Mouse (Mus musculus): ENCODE results near the gene Add1.

Add1 gene

DNA sequence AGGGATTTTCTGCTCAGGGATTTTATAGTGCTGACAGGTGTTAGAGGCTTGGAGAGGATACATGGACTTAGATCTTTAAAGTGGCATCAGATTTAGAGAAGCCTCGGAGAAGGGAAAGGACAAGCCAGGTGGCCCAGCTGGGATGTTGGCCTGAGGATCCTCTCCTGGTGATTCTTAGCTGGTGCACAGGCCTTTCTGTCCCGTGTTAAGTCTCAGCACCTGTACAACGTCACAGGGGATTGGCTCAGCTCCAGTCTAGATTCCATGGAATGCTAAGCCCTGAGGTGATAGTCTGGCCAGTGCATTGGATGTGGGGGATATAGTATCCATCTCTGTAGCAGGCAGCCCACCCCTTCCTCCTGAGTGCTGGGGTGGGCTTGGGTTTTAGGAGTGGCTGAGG lies 34.8 kb downstream of the Add1 start:
- in situ Hi-C loops (cut with MboI), result no loop called here

GRCm38 (mm10) chr5:34609966-34610365 lies 36.5 kb downstream of the Add1 start:
- in situ Hi-C loops (cut with MboI), result no loop called here

- in situ Hi-C loops (cut with MboI), result loop anchor here (10.0 kb wide), 1 partner anchor 118 kb away; the partner anchor contains the start of gene Tnip2
Measured at GRCm38 (mm10) chr5:34632996-34633395, 59.5 kb downstream of the Add1 start.

DNA sequence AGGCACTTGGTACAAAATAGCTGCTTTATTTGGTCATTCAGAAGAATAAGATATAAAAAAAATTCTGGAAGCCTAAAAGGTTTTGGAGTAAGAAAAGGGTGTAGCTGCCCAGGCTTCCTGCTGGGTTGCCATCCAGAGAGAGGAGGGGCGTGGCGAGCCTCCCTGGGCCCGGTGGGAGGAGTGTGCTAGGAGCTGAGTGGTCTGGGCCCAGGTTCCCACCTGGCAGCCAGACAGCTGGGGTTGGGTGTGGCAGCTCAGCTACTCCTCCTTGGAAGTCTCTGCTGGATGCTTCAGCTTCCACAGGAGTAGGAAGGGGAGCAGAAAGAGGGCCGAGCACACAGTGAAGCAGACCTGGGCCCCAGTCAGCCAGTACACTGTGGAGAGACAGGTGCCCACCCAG lies 60.2 kb downstream of the Add1 start:
- in situ Hi-C loops (cut with MboI), result loop anchor here (10.0 kb wide), 1 partner anchor 119 kb away; the partner anchor contains the start of gene Tnip2

DNA sequence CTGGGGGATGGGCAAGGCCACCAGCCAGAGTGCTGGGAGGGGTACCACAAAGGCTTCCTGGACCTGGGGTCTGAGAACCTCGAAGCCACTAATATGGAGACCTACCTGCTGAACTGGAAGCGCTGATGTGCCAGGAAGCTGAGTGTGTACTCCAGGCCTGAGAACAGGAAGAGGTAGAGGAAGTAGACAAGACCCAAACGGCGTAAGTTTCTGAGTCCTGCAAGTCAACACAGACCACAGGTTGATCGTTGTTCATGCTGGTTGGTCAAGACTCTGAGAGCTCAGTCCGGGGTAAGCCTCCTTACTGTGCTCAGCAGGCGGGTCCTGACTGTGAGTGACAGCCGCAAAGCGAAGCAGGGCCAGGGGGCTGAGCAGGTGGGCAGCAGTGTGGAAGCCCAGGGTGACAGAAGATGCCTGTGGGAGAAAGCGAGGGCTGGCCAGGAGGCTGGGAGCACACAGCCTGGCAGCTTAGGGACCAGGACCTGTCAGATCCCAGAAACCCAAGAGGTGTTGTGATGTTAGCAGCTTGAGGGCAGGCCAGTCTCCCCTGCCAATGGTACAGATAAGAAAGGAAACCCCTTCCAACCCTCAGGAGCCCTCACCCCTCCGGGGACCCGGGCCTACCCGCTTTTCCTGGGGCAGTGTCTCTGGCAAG lies 61.4 kb downstream of the Add1 start:
- in situ Hi-C loops (cut with MboI), result loop anchor here (10.0 kb wide), 1 partner anchor 120 kb away; the partner anchor contains the start of gene Tnip2

DNA sequence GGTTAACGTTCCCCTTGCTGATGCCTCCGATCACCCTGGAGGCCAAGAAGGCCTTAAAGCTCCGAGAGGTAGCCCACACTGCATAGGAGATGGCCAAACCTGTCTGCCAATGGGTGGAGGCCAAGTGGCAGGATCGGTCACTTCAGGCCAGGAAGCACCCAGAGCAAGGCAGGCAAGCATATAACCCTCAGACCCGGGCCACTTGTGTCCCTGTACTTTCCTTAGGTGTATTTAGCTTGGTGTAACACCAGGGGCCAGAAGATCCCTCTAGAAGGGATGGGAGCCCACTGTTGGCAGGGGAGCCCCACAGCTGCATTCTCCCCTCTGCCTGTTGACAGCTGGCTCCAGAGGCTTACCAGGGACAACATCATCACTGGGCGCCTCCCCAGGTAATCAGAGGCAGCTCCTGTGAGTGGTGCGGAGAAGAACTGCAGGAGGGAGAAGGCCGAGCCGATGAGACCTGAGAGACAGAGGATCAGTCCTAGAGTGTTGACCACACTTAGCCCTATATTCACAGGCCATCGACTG lies 62.3 kb downstream of the Add1 start:
- in situ Hi-C loops (cut with MboI), result loop anchor here (10.0 kb wide), 1 partner anchor 121 kb away; the partner anchor contains the start of gene Tnip2

GRCm38 (mm10) chr5:34636481-34637287 lies 63.2 kb downstream of the Add1 start, which contains the start of gene Mfsd10:
Mfsd10 (minus strand) TSS chr5:34637212.
- in situ Hi-C loops (cut with MboI), result loop anchor here (10.0 kb wide), 1 partner anchor 122 kb away; the partner anchor contains the start of gene Tnip2

GRCm38 (mm10) chr5:34637591-34638156 lies 64.2 kb downstream of the Add1 start:
- in situ Hi-C loops (cut with MboI), result loop anchor here (10.0 kb wide), 1 partner anchor 123 kb away; the partner anchor contains the start of gene Tnip2

DNA sequence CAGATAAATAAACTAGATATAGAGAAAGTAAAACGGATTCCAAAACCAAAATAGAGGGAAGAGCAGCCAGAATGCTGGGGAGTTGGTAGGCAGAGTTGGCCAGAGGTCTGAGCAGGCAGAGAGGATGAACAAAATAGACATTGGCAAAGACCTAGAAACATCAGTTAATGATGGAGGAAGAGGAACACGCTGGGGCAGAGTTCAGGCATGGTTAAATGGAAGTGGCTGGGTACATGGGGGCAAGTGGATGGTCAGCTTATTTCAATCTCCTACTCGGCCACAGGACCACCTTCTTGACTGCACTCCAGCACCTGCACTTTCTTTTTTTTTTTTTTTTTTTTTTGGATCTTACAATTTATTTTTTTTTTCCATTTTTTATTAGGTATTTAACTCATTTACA lies 68.5 kb downstream of the Add1 start:
- in situ Hi-C loops (cut with MboI), result no loop called here

DNA sequence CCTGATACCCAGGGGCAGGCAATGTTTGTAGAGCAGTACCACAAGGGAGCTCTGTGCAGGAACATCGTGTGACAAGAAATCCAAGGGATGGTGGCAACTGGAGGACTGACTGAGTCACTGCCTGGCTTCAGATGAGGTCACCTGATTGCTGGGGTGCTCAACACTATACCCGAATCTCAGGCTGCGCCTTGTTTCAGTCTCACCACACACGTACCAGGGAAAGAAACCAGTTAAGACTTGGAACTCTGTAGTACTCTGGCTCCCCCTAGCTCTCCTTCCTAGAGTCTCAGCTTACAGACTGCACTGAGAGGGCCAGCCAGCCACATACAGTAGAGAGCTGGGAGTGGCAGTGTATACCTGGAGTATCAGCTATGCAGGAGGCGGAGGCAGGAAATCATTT lies 69.5 kb downstream of the Add1 start:
- in situ Hi-C loops (cut with MboI), result no loop called here

GRCm38 (mm10) chr5:34647581-34647980 lies 74.1 kb downstream of the Add1 start:
- in situ Hi-C loops (cut with MboI), result no loop called here

GRCm38 (mm10) chr5:34652961-34653360 lies 79.5 kb downstream of the Add1 start:
- in situ Hi-C loops (cut with MboI), result loop anchor here (25.0 kb wide), 1 partner anchor 1016 kb away; the partner anchor contains the start of genes Fam53a and Gm9903

DNA sequence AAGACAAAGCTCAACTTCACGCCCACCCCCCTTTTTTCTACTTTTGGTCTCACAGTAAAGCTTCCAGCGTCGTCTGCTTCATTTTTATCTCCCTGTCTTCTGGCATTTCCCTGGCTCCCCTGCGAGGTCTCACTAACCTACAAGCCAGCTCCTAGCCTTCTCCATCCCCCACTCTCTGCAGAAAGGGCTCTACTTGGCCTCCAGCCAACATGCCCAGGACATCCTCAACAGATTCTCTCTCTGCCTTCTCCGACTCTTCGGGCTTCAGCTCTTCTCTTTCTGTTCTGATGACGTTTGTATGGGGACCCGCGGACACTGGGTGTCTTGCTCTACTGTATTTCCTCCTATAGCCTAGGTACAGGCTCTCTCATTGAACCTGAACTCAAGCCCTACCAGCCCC lies 81.4 kb downstream of the Add1 start:
- in situ Hi-C loops (cut with MboI), result loop anchor here (25.0 kb wide), 1 partner anchor 1018 kb away; the partner anchor contains the start of genes Fam53a and Gm9903

DNA sequence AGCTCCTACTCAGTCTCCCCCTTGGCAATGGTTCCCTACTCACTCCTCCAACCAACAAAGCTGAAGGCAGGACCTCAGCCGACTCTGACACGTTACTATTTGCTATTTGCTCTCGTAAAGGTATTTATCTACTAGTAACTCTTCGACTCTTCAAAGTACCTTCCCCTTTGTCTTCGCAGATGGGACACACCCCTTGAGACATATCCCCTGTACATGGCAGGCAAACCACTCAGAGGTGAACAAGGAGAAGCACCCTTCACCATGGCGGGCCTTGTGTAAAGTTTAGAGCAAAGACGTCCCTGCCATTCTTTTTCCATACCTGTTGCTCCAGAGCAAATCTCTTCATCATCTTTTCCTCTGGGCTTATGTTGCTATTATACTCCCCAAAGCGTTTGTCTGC lies 84.1 kb downstream of the Add1 start:
- in situ Hi-C loops (cut with MboI), result loop anchor here (25.0 kb wide), 1 partner anchor 1020 kb away; the partner anchor contains the start of genes Fam53a and Gm9903

- in situ Hi-C loops (cut with MboI), result loop anchor here (25.0 kb wide), 1 partner anchor 1023 kb away; the partner anchor contains the start of genes Fam53a and Gm9903
Measured at GRCm38 (mm10) chr5:34659686-34660590, 86.5 kb downstream of the Add1 start, which contains the start of the genes Nop14 and Grk4. Nop14 (minus strand) TSS chr5:34660148. Grk4 (plus strand) TSS chr5:34660379.

DNA sequence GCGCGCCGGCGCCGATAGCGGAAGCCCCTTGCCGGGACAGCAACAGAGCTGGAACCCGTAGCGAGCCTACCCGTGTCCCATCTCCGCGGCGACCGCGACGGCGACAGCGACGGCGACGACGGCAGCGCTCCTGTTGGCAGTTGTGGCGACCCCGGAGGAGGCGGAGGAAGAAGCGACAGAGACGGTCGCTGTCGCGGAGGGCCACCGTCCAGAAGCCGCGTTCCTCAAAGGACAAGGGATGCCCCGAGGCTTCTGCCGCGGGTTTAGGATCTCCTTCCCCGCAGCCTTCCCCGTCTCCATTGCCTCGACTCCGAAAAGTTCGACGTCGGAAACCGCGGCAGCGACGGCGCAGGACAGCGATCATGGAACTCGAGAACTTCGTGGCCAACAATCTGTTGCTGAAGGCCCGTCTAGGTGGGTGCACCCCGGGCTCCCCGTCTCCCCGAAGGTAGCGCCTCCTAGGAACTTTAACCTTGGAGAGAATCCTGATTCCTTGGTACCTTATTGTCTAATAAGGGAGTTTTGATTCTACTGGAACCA lies 87.2 kb downstream of the Add1 start:
- in situ Hi-C loops (cut with MboI), result loop anchor here (25.0 kb wide), 1 partner anchor 1023 kb away; the partner anchor contains the start of genes Fam53a and Gm9903

DNA sequence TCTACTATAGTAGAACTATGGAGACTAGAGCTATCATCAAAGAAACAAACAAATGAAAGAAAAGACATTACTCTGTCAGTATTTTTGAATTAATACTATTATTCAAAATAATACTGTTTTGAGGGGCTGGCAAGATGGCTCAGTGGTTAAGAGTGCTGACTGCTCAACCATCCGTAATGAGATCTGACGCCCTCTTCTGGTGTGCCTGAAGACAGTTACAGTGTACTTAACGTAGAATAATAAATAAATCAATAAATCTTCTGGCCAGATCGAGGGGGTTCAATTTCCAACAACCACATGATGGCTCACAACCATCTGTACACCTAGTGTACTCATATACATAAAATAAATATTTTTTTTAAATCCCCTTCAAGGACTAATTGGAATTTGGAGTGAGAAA lies 88.4 kb downstream of the Add1 start:
- in situ Hi-C loops (cut with MboI), result loop anchor here (25.0 kb wide), 1 partner anchor 1025 kb away; the partner anchor contains the start of genes Fam53a and Gm9903

- in situ Hi-C loops (cut with MboI), result loop anchor here (25.0 kb wide), 1 partner anchor 1026 kb away; the partner anchor contains the start of genes Fam53a and Gm9903
Measured at GRCm38 (mm10) chr5:34663231-34663630, 89.8 kb downstream of the Add1 start.

DNA sequence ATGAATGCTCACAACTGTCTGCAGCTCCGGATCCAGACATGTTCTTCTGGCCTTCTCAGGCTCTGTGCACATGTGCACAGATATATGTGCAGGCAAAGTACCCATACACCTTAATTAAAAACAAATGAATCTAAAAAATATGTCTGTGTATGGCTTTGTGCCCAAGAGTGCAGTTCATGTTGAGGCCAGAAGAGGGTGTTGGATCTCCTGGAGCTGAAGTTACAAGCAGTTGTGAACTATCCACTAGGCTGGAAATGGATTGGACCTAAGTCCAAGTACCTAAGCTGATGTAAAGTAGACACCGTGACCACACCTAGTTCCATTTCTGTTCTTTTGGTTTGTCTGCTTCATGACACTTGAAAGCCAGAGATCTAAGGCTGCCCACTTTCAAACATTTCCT lies 96.0 kb downstream of the Add1 start:
- in situ Hi-C loops (cut with MboI), result loop anchor here (25.0 kb wide), 1 partner anchor 1032 kb away; the partner anchor contains the start of genes Fam53a and Gm9903

- in situ Hi-C loops (cut with MboI), result loop anchor here (25.0 kb wide), 1 partner anchor 1033 kb away; the partner anchor contains the start of genes Fam53a and Gm9903
Measured at GRCm38 (mm10) chr5:34670280-34670679, 96.8 kb downstream of the Add1 start.
